Comparison of ENCODE assay signal across 8 mouse cellular contexts in the genomic region with DNA sequence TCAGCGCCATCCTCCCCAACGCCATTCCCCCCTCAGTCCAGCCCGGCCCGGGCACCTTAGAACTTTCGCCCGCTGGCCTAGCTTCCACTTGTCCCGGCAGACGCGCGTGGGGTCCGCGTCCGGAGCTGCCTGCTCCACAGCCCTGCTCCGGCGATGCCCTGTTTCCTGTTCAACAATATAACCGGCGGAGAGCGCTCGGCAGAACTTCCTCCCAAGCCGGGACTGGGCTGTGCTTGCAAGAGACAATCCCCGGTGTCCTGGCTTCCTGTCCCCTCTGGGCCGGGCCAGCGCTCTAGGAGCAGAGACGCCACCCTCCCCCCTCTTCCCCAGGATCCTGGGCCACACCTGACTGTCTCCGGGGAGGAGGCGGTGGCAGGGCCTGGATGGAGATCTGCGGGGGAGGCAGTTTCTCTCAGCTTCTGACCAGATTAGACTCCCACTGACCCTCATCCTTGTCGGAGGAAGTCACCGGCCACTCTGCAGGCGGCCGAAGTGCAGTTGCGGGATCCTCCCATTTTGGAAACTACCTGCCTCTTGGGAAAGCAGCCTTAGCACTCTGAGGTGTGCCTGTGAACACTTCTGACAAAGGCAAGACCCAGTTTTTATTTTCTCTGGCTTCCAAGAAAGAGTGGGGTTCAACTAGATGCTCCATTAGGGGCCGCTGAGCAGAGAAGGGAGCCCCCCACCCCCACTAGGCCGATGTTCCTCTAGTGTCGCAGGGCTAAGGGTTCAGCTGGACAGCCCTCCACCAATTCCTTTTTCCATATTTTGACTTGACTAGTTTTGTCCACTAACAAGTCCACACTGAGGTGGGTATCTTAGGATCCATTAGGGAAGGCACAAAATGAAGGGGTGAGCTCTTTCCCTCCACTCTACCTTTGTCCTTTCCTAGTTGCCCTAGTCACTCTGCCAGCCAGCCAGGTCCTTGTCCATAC. TPM values are rescaled to one million over a fixed set of nuclear protein-coding genes. Genes with fewer than 3 reads are reported as not detected.
A peak's percentile ranks its signal among the peaks of the same experiment; 100 is the strongest.
DNase-seq lines count a peak whose midpoint lies in the region; ATAC-seq and TF ChIP-seq lines count a peak whose summit lies in the region.

Arhgap27 (minus strand) TSS at position 479 of the 935 bp plus-strand sequence.

- peak within 1 kb of the TSS; percentile 65 for H3K9ac ChIP-seq in heart, embryonic 15.5 days
- peak within 1 kb of the TSS; percentile 64 for H3K9ac ChIP-seq in lung, embryonic 15.5 days

- H3K27me3 ChIP-seq in heart, embryonic 15.5 days = peaks cover 47% of the 10 kb centered on the region
- peaks cover 46% of the 10 kb centered on the region for H3K27me3 ChIP-seq in lung, embryonic 15.5 days

- no peaks in the 10 kb centered on the region for H3K9me3 ChIP-seq in heart, embryonic 15.5 days (replicated peaks)
- no peaks in the 10 kb centered on the region for H3K9me3 ChIP-seq in lung, embryonic 15.5 days

- 2% methylated on average over 35 of the region's 35 CpGs for WGBS in heart, embryonic 15.5 days
- 2% methylated on average over 35 of the region's 35 CpGs for WGBS in lung, embryonic 15.5 days

- 0 out of 2 replicates have a peak, but pooled peaks cover 4% of the 10 kb centered on the region for H3K36me3 ChIP-seq in heart, embryonic 15.5 days
- peaks cover 11% of the 10 kb centered on the region; the same call in 1 of the 2 replicates for H3K36me3 ChIP-seq in lung, embryonic 15.5 days

- H3K4me3 ChIP-seq in embryonic fibroblast, embryonic 13.5 days (ENCODE audit: insufficient read depth, low read length) = peak within 1 kb of the TSS; percentile 41
- peak within 1 kb of the TSS; percentile 59 for H3K4me3 ChIP-seq in heart, embryonic 15.5 days
- H3K4me3 ChIP-seq in lung, embryonic 15.5 days = peak within 1 kb of the TSS; percentile 50

- no peak within 1 kb of the TSS for H3K27ac ChIP-seq in embryonic fibroblast, embryonic 13.5 days (ENCODE audit: insufficient read depth, low read length)
- peak within 1 kb of the TSS; percentile 84 for H3K27ac ChIP-seq in heart, embryonic 15.5 days
- peak within 1 kb of the TSS; percentile 88 for H3K27ac ChIP-seq in lung, embryonic 15.5 days

- TF ChIP-seq CTCF in embryonic fibroblast, embryonic 13.5 days (IDR thresholded peaks at IDR 0.05; ENCODE audit: borderline replicate concordance, insufficient read depth, low read length) = no peak

- peak within 1 kb of the TSS; percentile 91 for H3K4me2 ChIP-seq in heart, embryonic 15.5 days
- H3K4me2 ChIP-seq in lung, embryonic 15.5 days = peak within 1 kb of the TSS; percentile 89

- no peaks in the 10 kb centered on the region for H3K4me1 ChIP-seq in embryonic fibroblast, embryonic 13.5 days (ENCODE audit: control insufficient read depth, insufficient read depth, low read length)
- peaks cover 49% of the 10 kb centered on the region for H3K4me1 ChIP-seq in heart, embryonic 15.5 days (replicated peaks)
- H3K4me1 ChIP-seq in lung, embryonic 15.5 days = peaks cover 49% of the 10 kb centered on the region

- no peak; the same call in none of the 2 replicates for TF ChIP-seq POLR2A in embryonic fibroblast, embryonic 13.5 days (IDR thresholded peaks at IDR 0.05; ENCODE audit: low read depth, low read length)

- DNase-seq in CD4-positive, CD25-positive, alpha-beta regulatory T cell, adult 2 months (ENCODE audit: low read depth, low spot score) = peak; percentile 66
- DNase-seq in adrenal gland, adult 18-20 months (ENCODE audit: low spot score in 2 of 2) = peak; percentile 59 to 68
- peak; percentile 90 for DNase-seq in kidney, postnatal 10 days
- peak; percentile 45 for DNase-seq in ovary, adult 18-20 months (ENCODE audit: low spot score)
- peak; percentile 73 for DNase-seq in urinary bladder, postnatal 14 days (ENCODE audit: low spot score)

- peak; percentile 63 for ATAC-seq in heart, embryonic 15.5 days (replicated peaks; ENCODE audit: insufficient number of reproducible peaks, insufficient read depth, low FRiP score, low read depth)
- peak; percentile 62 for ATAC-seq in lung, embryonic 15.5 days (ENCODE audit: borderline replicate concordance, extremely low read depth, low FRiP score, low TSS enrichment)

RNA-seq across cellular contexts. Expression of gene Arhgap27, which starts in this region (rescaled TPM):
- 10 to 100 TPM; 12.4 to 13.1 TPM for total RNA-seq in adrenal gland, adult 18-20 months (2021)
- 2.0 and 4.5 TPM in 2 replicates for polyA plus RNA-seq in embryonic fibroblast, embryonic 13.5 days (2011; ENCODE audit: insufficient read length, low read depth, missing spikeins)
- 5.4 and 9.0 TPM in 2 replicates for polyA plus RNA-seq in heart, embryonic 15.5 days (2015; fragmentation: Nextera tagmentation; extraction: Ambion mirVana)
- 17.0 and 17.3 TPM in 2 replicates for polyA plus RNA-seq in lung, embryonic 15.5 days (2015; fragmentation: Nextera tagmentation; extraction: Ambion mirVana)
